Mouse (Mus musculus): ENCODE data around the gene Padi4.

DNA sequence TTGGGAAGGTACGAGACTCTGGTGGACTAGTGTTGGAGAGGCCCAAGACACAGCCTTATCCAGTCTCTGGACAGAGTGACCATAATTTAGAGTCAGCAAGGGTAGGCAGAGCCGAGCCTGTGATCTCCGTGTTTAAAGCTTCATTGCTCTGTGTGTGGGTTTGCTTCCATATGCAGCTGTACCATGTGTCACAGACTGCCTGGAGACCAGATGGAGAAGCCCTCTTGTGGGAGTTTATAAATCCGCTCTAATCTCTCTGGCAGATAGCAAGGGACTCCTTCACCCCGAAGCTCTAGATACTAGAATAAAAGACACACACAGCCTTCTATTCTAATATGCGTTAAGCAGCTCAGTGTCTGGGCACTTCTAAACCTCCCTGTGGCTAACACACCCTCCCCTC is 49.3 kb downstream of the Padi4 start:
- no peak for TF ChIP-seq TAL1 (conservative IDR thresholded peaks at IDR 0.05; ENCODE audit: low read depth, low read length)
- no peak for TF ChIP-seq CTCF (IDR thresholded peaks at IDR 0.05; ENCODE audit: low read depth, low read length)
- TF ChIP-seq GATA1 (IDR thresholded peaks at IDR 0.05; ENCODE audit: borderline replicate concordance, low read length): no peak
- TF ChIP-seq POLR2AphosphoS5 (IDR thresholded peaks at IDR 0.05; ENCODE audit: insufficient replicate concordance, low read depth, low read length): no peak; the same call in 1 of the 2 replicates

Measured in G1E (cell line).